In genomic region chr9:53353161-53353560, GRCm38 (mm10) we compare ENCODE assay signal across 18 mouse cellular contexts. TPM values are rescaled to one million over a fixed set of nuclear protein-coding genes. Genes with fewer than 3 reads are reported as not detected.
"Had no signal": no experiment of that assay in that cellular context is flagged by ENCODE, and none has a peak within 500 bp of the region (broad histone marks: within the 10 kb centered on the region; RNA-seq: fewer than 3 reads in every experiment).

No protein-coding gene starts in this region.

- H3K27me3 ChIP-seq: midbrain, embryonic 12.5 days; neural tube, embryonic 13.5 days; neural tube, embryonic 15.5 days; stomach, embryonic 15.5 days had no signal

- DNase-seq: lung, adult 18-20 months; lung, embryonic 14.5 days; lung, postnatal 10 days; lung, postnatal 4 days; midbrain, embryonic 14.5 days; retina, postnatal 1 day; right cerebral cortex, postnatal 14 days; thymus, adult 2 months; thymus, postnatal 25 days; thymus, postnatal 4 days had no signal

- H3K36me3 ChIP-seq: midbrain, embryonic 10.5 days; midbrain, embryonic 12.5 days; neural tube, embryonic 13.5 days; neural tube, embryonic 15.5 days had no signal

- H3K9ac ChIP-seq: lung, embryonic 14.5 days; midbrain, embryonic 12.5 days; neural tube, embryonic 13.5 days; neural tube, embryonic 15.5 days; stomach, embryonic 15.5 days had no signal

- H3K4me3 ChIP-seq: midbrain, embryonic 10.5 days; midbrain, embryonic 12.5 days; myocyte; neural tube, embryonic 13.5 days; neural tube, embryonic 15.5 days; stomach, embryonic 15.5 days had no signal

- H3K4me1 ChIP-seq: midbrain, embryonic 10.5 days; midbrain, embryonic 12.5 days; neural tube, embryonic 13.5 days; neural tube, embryonic 15.5 days; stomach, embryonic 15.5 days had no signal

- H3K27ac ChIP-seq: midbrain, embryonic 10.5 days; midbrain, embryonic 12.5 days; neural tube, embryonic 13.5 days; neural tube, embryonic 15.5 days; stomach, embryonic 15.5 days; stomach, postnatal 0 days had no signal

RNA-seq across cellular contexts. Expression of gene Exph5, which starts 51.7 kb away (rescaled TPM):
- total RNA-seq: megakaryocyte-erythroid progenitor cell, adult 5-6 weeks had no signal
- polyA plus RNA-seq: myocyte had no signal
